Comparison of ENCODE assay signal across 23 mouse cellular contexts in the genomic region with DNA sequence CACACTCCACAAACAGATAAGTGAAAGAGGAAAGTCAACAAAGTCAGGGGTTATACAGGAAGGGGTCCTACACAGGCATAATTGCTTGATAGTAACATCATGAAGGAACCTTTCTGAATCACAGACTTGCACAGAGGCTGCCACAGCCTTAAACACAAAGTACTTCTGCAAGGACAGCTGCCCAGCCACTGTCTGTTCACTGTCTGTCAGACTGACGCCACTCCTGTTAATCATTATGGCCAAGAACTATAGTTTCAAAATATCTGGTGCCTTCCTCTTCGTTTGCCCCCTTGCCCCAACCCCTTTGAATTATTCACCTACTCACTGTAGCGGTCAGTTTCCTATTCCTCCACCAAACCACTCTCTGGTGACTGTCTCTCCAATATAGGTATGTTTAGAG.
A peak's percentile ranks its signal among the peaks of the same experiment; 100 is the strongest.
DNase-seq lines count a peak whose midpoint lies in the region; ATAC-seq lines count a peak whose summit lies in the region.
"Had no signal": no experiment of that assay in that cellular context is flagged by ENCODE, and none has a peak within 500 bp of the region (broad histone marks: within the 10 kb centered on the region; RNA-seq: fewer than 3 reads in every experiment).

No protein-coding gene starts in this region.

- DNase-seq in intestine, embryonic 14.5 days (ENCODE audit: low spot score): peak; percentile 31
- peak; percentile 17 for DNase-seq in kidney, postnatal 14 days
- DNase-seq in kidney, postnatal 10 days: no peak
- DNase-seq in liver: no peak
- DNase-seq: adrenal gland, adult 2 months; adrenal gland, postnatal 14 days; cerebellum, adult 11 months; cerebellum, adult 2 months; cerebellum, adult 9-11 months; cerebellum, postnatal 25 days; forebrain, postnatal 0 days; gastrocnemius, adult 2 months; gastrocnemius, postnatal 14 days; heart, adult 18-20 months had no signal

- no peaks in the 10 kb centered on the region for H3K9me3 ChIP-seq in intestine, embryonic 14.5 days (ENCODE audit: control insufficient read depth, low read length)
- H3K9me3 ChIP-seq in intestine, embryonic 15.5 days: no peaks in the 10 kb centered on the region
- H3K9me3 ChIP-seq in liver, embryonic 16.5 days (replicated peaks; ENCODE audit: control insufficient read depth, low read length): no peaks in the 10 kb centered on the region
- H3K9me3 ChIP-seq: embryonic facial prominence, embryonic 12.5 days; embryonic facial prominence, embryonic 15.5 days; hindbrain, embryonic 13.5 days had no signal

- no peak overlapping the region for H3K27ac ChIP-seq in intestine, embryonic 14.5 days (ENCODE audit: low read depth)
- no peak overlapping the region for H3K27ac ChIP-seq in intestine, embryonic 15.5 days
- H3K27ac ChIP-seq in liver, embryonic 16.5 days (ENCODE audit: low read length): peak overlapping the region; percentile 69
- H3K27ac ChIP-seq: embryonic facial prominence, embryonic 12.5 days; embryonic facial prominence, embryonic 15.5 days; gastrocnemius, adult 2 months; hindbrain, embryonic 10.5 days; hindbrain, embryonic 13.5 days had no signal

- no peaks in the 10 kb centered on the region for H3K4me1 ChIP-seq in intestine, embryonic 14.5 days (replicated peaks; ENCODE audit: control insufficient read depth, insufficient read depth, low read length)
- no peaks in the 10 kb centered on the region for H3K4me1 ChIP-seq in intestine, embryonic 15.5 days (replicated peaks)
- H3K4me1 ChIP-seq in liver, embryonic 16.5 days (ENCODE audit: control insufficient read depth, low read depth, low read length): no peaks in the 10 kb centered on the region; the same call in none of the 2 replicates

- H3K27me3 ChIP-seq in intestine, embryonic 14.5 days (replicated peaks; ENCODE audit: control insufficient read depth, insufficient read depth, low read length): no peaks in the 10 kb centered on the region
- no peaks in the 10 kb centered on the region for H3K27me3 ChIP-seq in intestine, embryonic 15.5 days (replicated peaks)
- no peaks in the 10 kb centered on the region for H3K27me3 ChIP-seq in liver, embryonic 16.5 days (ENCODE audit: control insufficient read depth, insufficient read depth, low read depth, low read length)
- H3K27me3 ChIP-seq: embryonic facial prominence, embryonic 12.5 days; embryonic facial prominence, embryonic 15.5 days had no signal

- no peaks in the 10 kb centered on the region for H3K36me3 ChIP-seq in intestine, embryonic 14.5 days (ENCODE audit: control insufficient read depth, insufficient read depth, low read length)
- H3K36me3 ChIP-seq in intestine, embryonic 15.5 days: no peaks in the 10 kb centered on the region
- H3K36me3 ChIP-seq in liver, embryonic 16.5 days (ENCODE audit: control insufficient read depth, insufficient read depth): no peaks in the 10 kb centered on the region
- H3K36me3 ChIP-seq: embryonic facial prominence, embryonic 12.5 days; embryonic facial prominence, embryonic 15.5 days; hindbrain, embryonic 10.5 days; hindbrain, embryonic 13.5 days had no signal

- H3K9ac ChIP-seq in intestine, embryonic 14.5 days (ENCODE audit: low read length): no peak overlapping the region
- no peak overlapping the region for H3K9ac ChIP-seq in intestine, embryonic 15.5 days
- no peak overlapping the region for H3K9ac ChIP-seq in liver, embryonic 16.5 days (ENCODE audit: low read depth, low read length)
- H3K9ac ChIP-seq: embryonic facial prominence, embryonic 12.5 days; embryonic facial prominence, embryonic 15.5 days; forebrain, postnatal 0 days; hindbrain, embryonic 13.5 days had no signal

- H3K4me2 ChIP-seq in intestine, embryonic 14.5 days (ENCODE audit: low read length): no peak overlapping the region
- H3K4me2 ChIP-seq in intestine, embryonic 15.5 days (replicated peaks): no peak overlapping the region
- H3K4me2 ChIP-seq in liver, embryonic 16.5 days (ENCODE audit: low read depth, low read length): no peak overlapping the region
- H3K4me2 ChIP-seq: embryonic facial prominence, embryonic 12.5 days; embryonic facial prominence, embryonic 15.5 days; hindbrain, embryonic 13.5 days had no signal

- ATAC-seq in intestine, embryonic 14.5 days (replicated peaks; ENCODE audit: low FRiP score, low TSS enrichment, low read depth): no peak
- ATAC-seq in intestine, embryonic 15.5 days: no peak
- ATAC-seq in liver, embryonic 16.5 days (ENCODE audit: low read depth): peak; percentile 59
- ATAC-seq: CD4-positive, CD25-positive, alpha-beta regulatory T cell, adult 4 months; forebrain, embryonic 14.5 days; forebrain, postnatal 0 days; hindbrain, embryonic 16.5 days had no signal

- 71% methylated on average over 3 of the region's 3 CpGs for WGBS in intestine, embryonic 14.5 days
- 74% methylated on average over 3 of the region's 3 CpGs for WGBS in intestine, embryonic 15.5 days
- 52% methylated on average over 3 of the region's 3 CpGs for WGBS in liver, embryonic 16.5 days (ENCODE audit: insufficient replicate concordance)

- H3K4me3 ChIP-seq in intestine, embryonic 14.5 days (ENCODE audit: low read depth, low read length): no peak overlapping the region
- H3K4me3 ChIP-seq in intestine, embryonic 15.5 days (replicated peaks): no peak overlapping the region
- no peak overlapping the region for H3K4me3 ChIP-seq in liver, embryonic 16.5 days (ENCODE audit: low read depth, low read length)
- H3K4me3 ChIP-seq: embryonic facial prominence, embryonic 12.5 days; embryonic facial prominence, embryonic 15.5 days; gastrocnemius, adult 2 months; hindbrain, embryonic 10.5 days; hindbrain, embryonic 13.5 days had no signal

Comparison
In these comparisons a context has a peak if more than half of its experiments do, and no peak if none do; other contexts are left out.
1. DNase-seq: peak in intestine, embryonic 14.5 days (single experiment) and kidney, postnatal 14 days (single experiment); none in kidney, postnatal 10 days (single experiment) and liver (single experiment).